Mouse (Mus musculus): ENCODE measurements around the gene Tulp3. TPM values are rescaled to one million over a fixed set of nuclear protein-coding genes. Genes with fewer than 3 reads are reported as not detected.

Tulp3 gene
- polyA plus RNA-seq, 1 experiment from 2014 or later: 15.4 TPM

DNA sequence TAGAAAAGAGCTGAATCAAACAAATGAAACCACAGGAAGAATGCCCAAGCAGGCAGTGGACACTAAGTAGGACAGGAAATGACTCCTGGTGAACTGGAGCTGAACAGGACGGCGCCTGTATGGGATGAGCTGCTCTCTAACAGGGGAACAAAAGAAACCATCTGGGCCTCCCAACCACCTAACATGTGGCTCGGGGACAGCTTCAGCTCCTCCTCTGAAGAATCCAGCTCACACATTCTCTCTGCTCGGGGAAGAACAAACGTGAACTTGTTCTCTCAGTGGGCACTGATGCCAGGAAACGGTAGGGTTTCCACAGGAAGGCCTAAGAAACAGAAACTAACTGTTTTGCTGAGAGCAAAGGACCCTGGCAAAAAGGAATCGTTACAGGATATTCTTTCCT is 5.9 kb downstream of the Tulp3 start:
- ATAC-seq (replicated peaks): no peak
- 0 out of 2 replicates have a peak overlapping the region, but pooled peaks have one; percentile 28 for H3K27ac ChIP-seq (replicated peaks)
- no peaks in the 10 kb centered on the region for H3K36me3 ChIP-seq
- WGBS: 48% methylated on average over 7 of the region's 7 CpGs
- H3K4me2 ChIP-seq (replicated peaks): no peak overlapping the region
- no peaks in the 10 kb centered on the region for H3K9me3 ChIP-seq
- H3K4me1 ChIP-seq: peaks cover 16% of the 10 kb centered on the region
- H3K27me3 ChIP-seq: no peaks in the 10 kb centered on the region
- H3K4me3 ChIP-seq: no peak overlapping the region
- no peak overlapping the region for H3K9ac ChIP-seq (replicated peaks)

GRCm38 (mm10) chr6:128346782-128347181 is 8.9 kb downstream of the Tulp3 start:
- H3K27me3 ChIP-seq: no peaks in the 10 kb centered on the region
- H3K4me3 ChIP-seq: no peak overlapping the region
- 86% methylated on average over 6 of the region's 6 CpGs for WGBS
- ATAC-seq (replicated peaks): no peak
- H3K9me3 ChIP-seq: no peaks in the 10 kb centered on the region
- no peak overlapping the region for H3K9ac ChIP-seq (replicated peaks)
- no peak overlapping the region for H3K27ac ChIP-seq (replicated peaks)
- H3K4me2 ChIP-seq (replicated peaks): no peak overlapping the region
- H3K36me3 ChIP-seq: no peaks in the 10 kb centered on the region
- H3K4me1 ChIP-seq: no peaks in the 10 kb centered on the region

GRCm38 (mm10) chr6:128345623-128346022 is 10.0 kb downstream of the Tulp3 start:
- Histone ChIP-seq H3K36me3 (no peaks in the 10 kb centered on the region), H3K9ac (replicated peaks) (no peak overlapping the region), H3K4me2 (replicated peaks) (no peak overlapping the region), H3K4me1 (no peaks in the 10 kb centered on the region), H3K27me3 (no peaks in the 10 kb centered on the region), H3K4me3 (no peak overlapping the region), H3K27ac (replicated peaks) (no peak overlapping the region), H3K9me3 (no peaks in the 10 kb centered on the region)
- 95% methylated on average over 10 of the region's 10 CpGs for WGBS
- no peak for ATAC-seq (replicated peaks)

DNA sequence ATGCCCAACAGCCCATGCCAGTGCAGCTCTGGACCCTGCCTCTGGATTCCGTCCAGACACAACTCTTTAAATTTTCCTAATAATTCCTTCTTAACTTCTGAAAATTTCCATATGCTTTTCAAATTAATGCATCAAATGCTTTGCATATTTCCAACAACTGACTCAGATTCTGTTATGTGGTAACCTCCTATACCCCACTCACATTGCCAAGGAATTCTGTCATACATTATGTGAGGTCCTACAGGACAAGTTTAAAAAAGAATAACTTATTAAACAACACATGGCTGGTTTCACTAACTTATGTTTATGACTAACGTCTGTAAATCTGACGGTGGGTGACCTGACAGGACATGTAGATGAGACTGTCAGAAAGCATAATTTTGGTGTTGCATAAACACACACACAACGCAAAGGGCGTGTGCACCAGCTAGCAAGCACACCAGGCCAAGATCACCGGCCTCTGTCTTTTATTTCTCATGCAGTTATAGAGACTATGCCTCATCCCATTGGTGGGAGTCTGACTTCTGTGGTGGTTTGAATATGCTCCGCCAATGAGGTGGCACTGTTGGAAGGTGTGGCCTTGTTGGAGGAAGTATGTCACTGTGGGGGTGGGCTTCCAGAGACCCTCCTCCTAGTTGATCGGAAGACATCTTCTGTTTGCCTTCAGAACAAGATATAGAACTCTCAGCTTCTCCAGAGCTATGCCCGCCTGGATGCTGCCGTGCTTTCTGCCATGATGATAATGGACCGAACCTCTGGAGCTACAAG is 13.5 kb downstream of the Tulp3 start:
- 94% methylated on average over 11 of the region's 11 CpGs for WGBS
- peaks cover 10% of the 10 kb centered on the region for H3K4me1 ChIP-seq
- H3K4me3 ChIP-seq: no peak overlapping the region
- no peaks in the 10 kb centered on the region for H3K27me3 ChIP-seq
- H3K9ac ChIP-seq (replicated peaks): no peak overlapping the region
- no peak overlapping the region for H3K27ac ChIP-seq (replicated peaks)
- no peaks in the 10 kb centered on the region for H3K9me3 ChIP-seq
- peaks cover 4% of the 10 kb centered on the region; the same call in 1 of the 2 replicates for H3K36me3 ChIP-seq
- no peak for ATAC-seq (replicated peaks)
- H3K4me2 ChIP-seq (replicated peaks): no peak overlapping the region

DNA sequence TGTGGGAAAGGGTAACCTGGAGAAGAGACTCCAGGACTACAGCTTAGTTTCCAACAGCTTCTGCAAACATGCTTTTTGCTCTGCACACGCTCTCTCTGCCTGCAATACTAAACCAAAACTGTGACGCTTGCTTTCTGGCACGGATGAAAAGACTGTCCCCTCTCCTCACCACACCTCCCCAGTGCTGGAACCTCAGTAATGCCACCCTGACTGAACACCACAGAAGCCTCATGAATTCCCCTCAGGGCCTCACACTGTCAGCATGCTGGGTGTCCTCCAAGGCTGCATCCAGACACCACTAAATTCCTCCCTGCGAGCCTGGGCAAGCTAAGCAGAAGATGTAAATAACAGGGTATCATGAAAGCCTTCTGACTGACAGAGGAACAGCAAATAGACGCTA is 16.8 kb downstream of the Tulp3 start:
- no peaks in the 10 kb centered on the region for H3K9me3 ChIP-seq
- 39% methylated on average over 5 of the region's 5 CpGs for WGBS
- H3K27ac ChIP-seq (replicated peaks): 0 out of 2 replicates have a peak overlapping the region, but pooled peaks have one; percentile 15
- no peak overlapping the region for H3K4me2 ChIP-seq (replicated peaks)
- peaks cover 10% of the 10 kb centered on the region for H3K4me1 ChIP-seq
- no peak for ATAC-seq (replicated peaks)
- no peaks in the 10 kb centered on the region for H3K27me3 ChIP-seq
- no peak overlapping the region for H3K4me3 ChIP-seq
- peaks cover 16% of the 10 kb centered on the region; the same call in 1 of the 2 replicates for H3K36me3 ChIP-seq
- H3K9ac ChIP-seq (replicated peaks): no peak overlapping the region

DNA sequence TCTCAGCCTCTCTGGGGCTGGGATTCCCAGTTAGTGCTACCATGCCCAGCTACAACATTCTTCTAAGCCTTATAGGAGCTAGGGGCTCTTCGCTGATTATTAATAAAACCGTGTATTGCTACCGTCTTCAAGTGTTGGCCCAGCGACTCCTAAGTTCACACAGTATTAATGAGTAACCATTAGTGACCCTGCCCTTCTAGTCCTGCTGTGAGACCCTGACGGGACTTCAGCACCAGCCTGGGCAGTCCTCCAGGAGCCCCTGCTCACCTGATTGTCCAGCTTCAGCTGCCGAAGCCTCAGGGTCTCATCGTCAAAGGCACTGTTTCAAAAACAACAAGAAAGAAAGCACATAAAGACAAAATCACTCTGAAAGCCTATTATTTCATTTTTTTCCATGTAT is 18.2 kb downstream of the Tulp3 start:
- Histone ChIP-seq H3K36me3 (peaks cover 18% of the 10 kb centered on the region), H3K9ac (replicated peaks) (no peak overlapping the region), H3K9me3 (no peaks in the 10 kb centered on the region), H3K4me2 (replicated peaks) (no peak overlapping the region), H3K4me3 (no peak overlapping the region), H3K27ac (replicated peaks) (no peak overlapping the region), H3K27me3 (no peaks in the 10 kb centered on the region), H3K4me1 (peaks cover 10% of the 10 kb centered on the region)
- no peak for ATAC-seq (replicated peaks)
- 59% methylated on average over 7 of the region's 7 CpGs for WGBS

DNA sequence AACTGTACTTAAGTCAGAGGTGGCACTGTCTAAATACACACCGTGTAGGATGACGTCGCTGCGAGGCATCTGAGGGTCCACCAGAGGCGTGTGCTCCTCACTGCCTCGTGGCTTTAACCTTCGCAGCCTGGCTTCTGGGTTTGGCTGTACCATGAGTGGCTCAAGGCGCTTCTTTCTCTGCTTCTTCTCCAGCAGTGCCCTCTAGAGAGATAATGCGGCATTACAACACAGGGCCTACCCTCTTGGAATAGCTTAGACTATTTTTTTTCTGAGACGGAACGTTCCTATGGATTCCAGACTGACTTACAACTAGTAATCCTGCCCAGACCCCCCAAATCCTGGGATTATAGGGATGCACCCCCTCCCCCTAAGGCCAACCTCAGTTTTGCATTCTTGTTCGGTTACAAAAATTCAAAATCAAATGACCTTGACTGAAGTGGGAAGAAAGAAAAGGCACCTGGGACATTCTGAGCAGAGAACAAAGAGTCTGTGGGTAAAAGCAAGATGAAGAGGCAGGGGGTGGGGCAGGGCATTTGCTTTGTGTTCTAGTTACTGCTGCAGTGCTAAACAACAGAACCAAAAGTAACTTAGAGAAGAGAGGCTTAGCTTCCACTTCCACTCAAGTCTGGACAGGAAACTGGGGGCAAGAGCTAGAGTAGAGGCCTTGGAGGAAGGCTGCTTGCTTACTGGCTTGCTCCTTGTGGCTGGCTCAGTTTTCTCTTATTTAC is 21.1 kb downstream of the Tulp3 start:
- WGBS: 16% methylated on average over 12 of the region's 12 CpGs
- Histone ChIP-seq H3K27ac (replicated peaks) (no peak overlapping the region), H3K9me3 (0 out of 2 replicates have a peak, but pooled peaks cover 7% of the 10 kb centered on the region), H3K9ac (replicated peaks) (no peak overlapping the region), H3K4me2 (replicated peaks) (no peak overlapping the region), H3K4me3 (no peak overlapping the region), H3K4me1 (peaks cover 10% of the 10 kb centered on the region), H3K27me3 (no peaks in the 10 kb centered on the region), H3K36me3 (peaks cover 39% of the 10 kb centered on the region)
- peak; percentile 82 for ATAC-seq (replicated peaks)

GRCm38 (mm10) chr6:128318317-128318716 is 37.3 kb downstream of the Tulp3 start:
- Histone ChIP-seq H3K4me3 (no peak overlapping the region), H3K4me2 (replicated peaks) (no peak overlapping the region), H3K9ac (replicated peaks) (no peak overlapping the region), H3K4me1 (no peaks in the 10 kb centered on the region), H3K27ac (replicated peaks) (no peak overlapping the region), H3K27me3 (no peaks in the 10 kb centered on the region), H3K9me3 (no peaks in the 10 kb centered on the region), H3K36me3 (peaks cover 17% of the 10 kb centered on the region)
- 13% methylated on average over 4 of the region's 4 CpGs for WGBS
- peak; percentile 73; the same call in 1 of the 2 replicates for ATAC-seq (replicated peaks)

- no peaks in the 10 kb centered on the region for H3K9me3 ChIP-seq
- H3K27ac ChIP-seq (replicated peaks): no peak overlapping the region
- H3K4me2 ChIP-seq (replicated peaks): no peak overlapping the region
- H3K27me3 ChIP-seq: no peaks in the 10 kb centered on the region
- no peak for ATAC-seq (replicated peaks)
- no peak overlapping the region for H3K4me3 ChIP-seq
- WGBS: 81% methylated on average over 8 of the region's 8 CpGs
- H3K36me3 ChIP-seq: no peaks in the 10 kb centered on the region
- no peak overlapping the region for H3K9ac ChIP-seq (replicated peaks)
- no peaks in the 10 kb centered on the region for H3K4me1 ChIP-seq
These were observed 40.1 kb downstream of the Tulp3 start for GRCm38 (mm10) chr6:128315597-128315996.

- Histone ChIP-seq H3K9me3 (no peaks in the 10 kb centered on the region), H3K27ac (replicated peaks) (no peak overlapping the region), H3K4me2 (replicated peaks) (no peak overlapping the region), H3K4me1 (no peaks in the 10 kb centered on the region), H3K27me3 (no peaks in the 10 kb centered on the region), H3K4me3 (no peak overlapping the region), H3K9ac (replicated peaks) (no peak overlapping the region), H3K36me3 (no peaks in the 10 kb centered on the region)
- 89% methylated on average over 6 of the region's 6 CpGs for WGBS
- ATAC-seq (replicated peaks): no peak
These were observed 40.9 kb downstream of the Tulp3 start for GRCm38 (mm10) chr6:128314796-128315195.

DNA sequence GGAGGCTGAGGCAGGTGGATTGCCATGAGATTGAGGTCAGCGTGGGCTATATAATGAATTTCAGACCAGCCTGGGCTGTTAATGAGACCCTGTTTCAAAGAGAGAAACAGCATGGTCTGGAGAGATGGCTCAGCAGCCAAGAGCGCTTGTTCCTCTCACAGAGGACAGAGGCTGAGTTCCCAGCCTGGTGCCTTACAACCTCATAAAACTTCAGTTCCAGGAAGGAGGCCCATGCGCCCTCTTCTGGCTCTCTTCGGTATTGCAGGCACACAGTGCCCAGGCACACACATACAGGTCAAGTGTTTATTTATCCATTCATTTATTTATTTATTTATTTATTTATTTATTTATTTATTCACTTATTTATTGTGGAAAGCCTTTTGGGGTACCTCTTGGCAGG is 47.3 kb downstream of the Tulp3 start:
- Histone ChIP-seq H3K9me3 (no peaks in the 10 kb centered on the region), H3K36me3 (no peaks in the 10 kb centered on the region), H3K9ac (replicated peaks) (no peak overlapping the region), H3K4me2 (replicated peaks) (no peak overlapping the region), H3K4me3 (no peak overlapping the region), H3K27ac (replicated peaks) (no peak overlapping the region), H3K4me1 (no peaks in the 10 kb centered on the region), H3K27me3 (no peaks in the 10 kb centered on the region)
- 28% methylated on average over 4 of the region's 4 CpGs for WGBS
- peak; percentile 43; the same call in 1 of the 2 replicates for ATAC-seq (replicated peaks)

GRCm38 (mm10) chr6:128304801-128305200 is 50.9 kb downstream of the Tulp3 start:
- 78% methylated on average over 4 of the region's 4 CpGs for WGBS
- H3K4me1 ChIP-seq: peaks cover 12% of the 10 kb centered on the region
- H3K36me3 ChIP-seq: no peaks in the 10 kb centered on the region
- H3K9me3 ChIP-seq: no peaks in the 10 kb centered on the region
- no peak overlapping the region for H3K4me2 ChIP-seq (replicated peaks)
- H3K9ac ChIP-seq (replicated peaks): no peak overlapping the region
- no peak for ATAC-seq (replicated peaks)
- H3K27me3 ChIP-seq: peaks cover 24% of the 10 kb centered on the region
- no peak overlapping the region for H3K27ac ChIP-seq (replicated peaks)
- H3K4me3 ChIP-seq: no peak overlapping the region

Measured in forebrain, embryonic 15.5 days (tissue).